Mouse (Mus musculus) monocyte, adult 2 months (primary cell): ENCODE measurements around the gene Slc15a3.
A peak's percentile ranks its signal among the peaks of the same experiment; 100 is the strongest.

ENCODE experiments used
- DNase-seq, 2 experiments: peaks; one replicate each; pipeline ENCODE4 v3.0.0; 2022; ENCODE audit warnings: low spot score in 2 of 2, low read depth in 1 of 2

Slc15a3 gene

GRCm38 (mm10) chr19:10821319-10821718, 18.2 kb upstream of the Slc15a3 start:
- no peak for DNase-seq

DNA sequence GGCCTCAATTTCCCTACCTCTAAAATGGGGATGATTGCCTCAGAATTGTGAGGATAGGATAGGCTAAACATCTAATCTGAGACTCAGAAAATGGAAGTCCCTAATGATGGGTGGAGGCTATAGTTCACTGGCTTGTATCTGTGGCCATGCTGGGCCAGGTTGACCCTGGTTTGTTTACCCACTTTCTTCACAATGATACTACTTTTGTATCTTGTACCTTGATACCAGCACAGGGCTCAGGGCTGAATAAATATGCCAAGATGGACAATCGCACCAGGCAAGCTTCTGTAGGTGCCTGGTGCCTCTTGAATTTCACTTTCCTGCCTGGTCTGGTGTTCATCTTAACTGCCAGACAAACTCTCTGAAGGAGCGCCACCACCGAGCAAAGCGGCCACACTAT, 17.0 kb upstream of the Slc15a3 start:
- DNase-seq = no peak

DNA sequence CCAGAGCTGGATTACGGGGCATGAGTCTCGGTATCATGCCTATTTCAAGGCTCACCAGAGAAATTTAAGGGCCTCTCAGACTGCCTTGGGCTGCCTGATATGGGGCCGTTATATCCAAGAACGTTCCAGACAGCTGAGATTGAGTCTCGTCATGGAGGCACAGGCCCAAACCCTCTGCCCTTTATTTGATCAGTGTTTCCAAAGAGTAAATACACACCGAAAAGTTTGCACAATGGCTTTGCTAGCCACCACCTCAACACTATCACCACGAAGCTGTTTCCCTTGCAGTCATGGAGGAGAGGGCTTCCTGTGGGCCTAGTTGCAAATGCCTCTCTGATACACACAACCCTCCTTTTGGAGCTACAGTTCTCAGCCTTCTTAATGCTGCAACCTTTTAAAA, 15.5 kb upstream of the Slc15a3 start:
- DNase-seq = no peak

DNA sequence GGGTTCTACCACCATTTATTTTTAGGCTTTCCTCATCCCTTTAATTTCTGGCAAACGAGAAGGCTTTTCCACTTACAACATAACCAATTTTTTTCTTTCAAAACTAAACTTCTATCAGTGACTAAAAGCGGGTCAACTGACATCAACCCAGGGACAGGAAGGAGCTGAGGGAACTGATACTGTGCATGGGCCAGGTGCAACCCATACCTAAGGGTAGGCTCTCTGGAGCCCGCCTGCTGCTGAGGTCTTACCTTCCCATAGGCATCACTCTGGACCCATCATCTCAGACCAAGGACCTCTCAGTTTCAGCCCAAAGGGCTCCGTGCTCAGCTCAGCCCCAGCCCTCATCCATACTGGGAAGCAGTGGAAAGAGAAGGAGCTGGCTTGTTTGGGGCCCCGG, 11.2 kb upstream of the Slc15a3 start:
- DNase-seq = no peak

GRCm38 (mm10) chr19:10829436-10830175, 9.9 kb upstream of the Slc15a3 start, which contains the start of gene Cd6:
TSS of gene Cd6 (minus strand) at chr19:10830058.
- no peak for DNase-seq

- peak in 1 of 2 experiments; percentile 65 for DNase-seq
Observed at GRCm38 (mm10) chr19:10831424-10831823, 8.1 kb upstream of the Slc15a3 start.

DNA sequence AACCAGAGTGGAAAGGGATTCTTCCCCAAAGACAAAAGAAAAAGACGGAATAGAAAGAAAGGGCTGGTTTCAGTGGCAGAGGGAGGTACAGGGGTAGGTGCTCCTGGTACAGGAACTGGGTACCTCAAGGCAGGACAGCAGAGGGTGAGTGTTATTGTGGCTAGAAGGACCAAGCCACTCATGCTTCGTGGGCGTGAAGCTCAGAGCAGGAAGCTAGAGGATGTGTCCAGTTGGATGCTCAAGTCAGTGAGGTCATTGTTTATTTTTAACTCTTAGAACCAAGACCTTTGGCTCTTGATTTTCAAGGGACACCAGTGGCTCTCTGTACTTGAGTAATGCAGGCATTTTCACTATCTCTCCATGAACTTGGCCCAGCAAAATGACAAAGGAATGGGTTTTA, 7.5 kb upstream of the Slc15a3 start:
- DNase-seq = no peak

- no peak for DNase-seq
Observed at GRCm38 (mm10) chr19:10833611-10834010, 5.9 kb upstream of the Slc15a3 start.

GRCm38 (mm10) chr19:10835671-10836070, 3.9 kb upstream of the Slc15a3 start:
- DNase-seq = no peak

GRCm38 (mm10) chr19:10841721-10842626, 2.4 kb downstream of the Slc15a3 start:
- DNase-seq = peak; percentile 82 to 91

GRCm38 (mm10) chr19:10842914-10843313, 3.4 kb downstream of the Slc15a3 start:
- DNase-seq = no peak

DNA sequence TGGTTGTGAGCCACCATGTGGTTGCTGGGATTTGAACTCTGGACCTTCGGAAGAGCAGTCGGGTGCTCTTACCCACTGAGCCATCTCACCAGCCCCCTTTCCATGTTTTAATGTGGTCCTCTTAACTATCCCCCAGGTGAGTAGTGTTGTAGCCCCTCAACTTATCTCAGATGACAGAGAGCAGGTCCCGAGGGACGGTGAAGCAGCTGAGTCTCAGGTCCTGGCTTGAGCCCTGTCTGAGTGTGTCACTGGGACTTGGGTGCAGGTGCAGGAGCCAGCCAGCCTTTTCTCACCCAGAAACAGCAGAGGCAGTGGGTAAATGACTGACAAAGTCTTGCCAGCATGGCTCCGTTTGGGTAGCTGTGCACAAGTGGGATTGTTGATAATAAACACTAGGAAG, 4.7 kb downstream of the Slc15a3 start:
- DNase-seq = no peak

DNA sequence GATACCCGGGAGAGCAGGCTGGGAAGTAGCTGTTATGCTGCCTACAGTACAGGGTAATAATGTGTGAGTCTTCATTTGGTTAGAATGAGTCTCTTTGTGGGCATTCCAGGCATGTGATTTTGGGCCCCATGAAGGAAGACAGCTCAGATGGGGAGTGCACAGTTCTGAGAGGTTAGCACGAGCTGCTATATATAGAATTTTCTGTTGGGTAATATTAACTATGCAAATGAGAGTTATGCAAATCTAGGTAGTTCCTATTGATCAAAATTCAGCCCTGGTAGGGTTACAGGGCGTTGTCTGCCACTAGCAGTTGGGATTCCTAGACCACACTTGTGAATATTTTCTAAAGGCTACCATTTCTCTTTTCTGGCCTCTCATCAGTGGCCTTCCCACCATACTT, 5.9 kb downstream of the Slc15a3 start:
- no peak for DNase-seq

- DNase-seq = no peak
Observed at GRCm38 (mm10) chr19:10846150-10846549, 6.6 kb downstream of the Slc15a3 start.

GRCm38 (mm10) chr19:10847311-10848087, 8.0 kb downstream of the Slc15a3 start:
- DNase-seq = no peak

GRCm38 (mm10) chr19:10855422-10855821, 15.9 kb downstream of the Slc15a3 start:
- no peak for DNase-seq

DNA sequence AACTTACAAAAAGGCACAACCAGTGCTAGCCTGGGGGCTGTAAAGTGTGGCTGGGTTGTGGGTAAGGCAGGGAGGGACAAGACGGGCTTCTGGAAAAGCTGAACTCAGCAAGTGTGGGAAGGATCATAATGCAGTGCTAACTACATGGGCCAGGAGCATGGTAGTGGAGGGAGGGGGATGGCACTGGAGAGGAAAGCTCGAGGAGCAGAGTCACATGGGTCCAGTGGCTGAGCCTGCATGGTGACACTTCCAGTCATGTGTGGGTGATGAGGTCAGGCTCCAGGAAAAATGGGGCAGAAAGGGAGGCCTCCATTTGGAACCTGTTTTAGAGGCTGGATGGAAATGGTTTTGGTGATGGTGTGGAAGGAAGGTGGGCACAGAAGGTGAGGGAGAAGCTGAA, 17.0 kb downstream of the Slc15a3 start:
- no peak for DNase-seq

DNA sequence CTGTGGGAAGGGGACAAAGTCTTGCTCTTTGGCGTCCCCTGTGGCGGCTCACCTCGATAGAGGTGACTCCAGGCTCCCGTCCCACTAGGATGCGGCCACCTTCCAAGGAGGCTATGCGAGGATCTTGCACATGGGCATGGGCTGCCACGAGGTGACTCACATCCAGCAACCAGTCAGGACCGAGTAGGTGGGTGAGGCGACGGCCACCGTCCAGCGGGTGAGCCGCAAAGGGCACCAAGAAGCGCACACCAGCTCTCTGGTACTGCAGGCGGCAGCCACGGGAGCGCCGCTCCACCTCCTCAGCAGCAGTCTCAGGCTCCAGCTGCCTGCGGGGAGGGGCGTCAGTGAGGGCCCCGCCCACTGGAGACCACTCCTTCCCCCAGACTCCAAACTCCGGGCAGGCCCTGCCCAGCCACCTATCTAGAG, 20.6 kb downstream of the Slc15a3 start:
- DNase-seq = no peak

DNA sequence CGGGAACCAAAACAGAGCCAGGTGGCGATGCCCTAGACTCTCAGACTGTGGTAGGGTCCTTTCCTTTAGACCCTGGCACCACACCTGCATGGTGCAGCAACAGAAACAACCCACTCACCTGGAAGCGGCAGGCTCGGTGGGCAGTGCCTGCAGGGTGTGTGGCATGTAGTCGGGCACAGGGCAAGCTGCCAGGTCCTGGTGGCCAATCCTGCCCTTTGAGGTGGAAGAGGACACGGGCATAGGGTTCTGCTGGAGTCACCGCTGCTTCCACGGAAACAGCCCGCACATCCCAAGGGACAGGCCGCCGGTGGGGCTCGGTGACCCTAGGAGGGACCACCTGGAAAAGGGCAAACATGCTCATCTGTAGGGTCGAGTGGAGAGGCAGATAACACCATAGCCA, 26.8 kb downstream of the Slc15a3 start:
- DNase-seq = no peak

DNA sequence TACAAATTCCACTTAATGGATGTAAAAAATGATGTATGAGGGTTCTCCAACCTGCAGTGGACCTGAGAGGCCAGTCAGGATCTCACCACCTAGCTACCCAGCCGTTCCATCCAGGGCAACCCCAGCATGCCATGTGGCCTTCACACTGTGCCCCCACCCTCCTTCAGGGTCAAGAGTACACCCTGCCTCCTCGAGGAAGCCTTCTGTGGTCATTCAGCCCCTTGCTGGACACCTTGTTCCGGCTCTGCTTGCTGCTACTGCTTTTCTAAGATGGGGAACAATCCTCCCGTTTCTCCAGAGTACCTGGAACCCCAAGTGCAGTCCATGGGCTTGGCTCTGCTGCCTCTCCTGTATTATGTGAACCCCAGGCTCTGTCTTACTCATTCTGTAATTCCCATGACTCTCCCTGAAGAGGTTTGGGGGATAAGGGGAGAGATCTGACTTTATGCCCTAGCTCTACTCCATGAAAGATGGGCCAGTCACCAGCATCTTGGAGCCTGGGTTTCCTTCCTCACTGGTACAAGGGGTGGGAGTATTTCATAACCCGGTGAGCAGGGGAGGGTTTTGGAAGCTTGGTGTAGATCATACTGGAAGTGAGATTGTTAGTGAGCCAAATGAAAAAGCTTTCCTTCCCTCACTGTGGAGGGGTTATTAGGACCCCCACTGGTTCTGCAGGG, 28.6 kb downstream of the Slc15a3 start:
- no peak for DNase-seq

DNA sequence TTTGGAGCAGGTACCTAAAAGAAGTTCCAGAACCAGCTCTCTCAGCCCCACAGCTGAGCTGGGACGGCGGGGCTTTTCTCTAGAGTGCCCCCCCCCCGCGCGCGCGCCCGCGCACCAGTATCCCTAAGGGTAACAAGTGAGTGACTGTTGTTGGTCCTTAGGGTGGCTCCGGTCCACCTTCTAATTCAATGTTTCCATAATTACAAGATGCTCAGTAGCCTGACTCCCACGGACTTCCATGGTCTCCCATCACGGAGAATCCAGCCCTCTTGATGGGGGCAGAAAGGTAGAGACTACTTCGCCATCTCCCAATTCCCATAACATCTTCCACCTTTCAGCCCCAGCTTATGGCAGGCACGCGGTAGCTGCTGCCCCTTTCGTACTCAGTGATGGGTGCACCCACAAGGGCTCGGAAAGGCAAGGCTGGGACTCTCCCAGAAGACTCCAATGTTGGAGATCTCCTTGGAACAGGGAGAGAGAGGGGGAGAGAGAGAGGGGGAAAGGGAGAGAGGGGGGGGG, 29.2 kb downstream of the Slc15a3 start:
- no peak for DNase-seq
